Mouse (Mus musculus) lung, postnatal 25 days (tissue): ENCODE measurements around the gene Amfr.

ENCODE experiments used
- DNase-seq: peaks from one replicate; pipeline ENCODE4 v3.0.0; 2022; ENCODE audit warnings: low spot score

Gene Amfr

GRCm38 (mm10) chr8:93932873-93933272 is 79.8 kb downstream of the Amfr start:
- DNase-seq = peak; percentile 80

- no peak for DNase-seq
Measured at GRCm38 (mm10) chr8:93931336-93931735, 81.3 kb downstream of the Amfr start.

GRCm38 (mm10) chr8:93929233-93929632 is 83.4 kb downstream of the Amfr start:
- DNase-seq = no peak

GRCm38 (mm10) chr8:93925513-93925912 is 87.1 kb downstream of the Amfr start:
- no peak for DNase-seq

- DNase-seq = no peak
Measured at GRCm38 (mm10) chr8:93923897-93924334, 88.7 kb downstream of the Amfr start.
